ENCODE assay signal across 8 mouse cellular contexts in genomic region chr17:27151411-27151810, GRCm38 (mm10). TPM values are rescaled to one million over a fixed set of nuclear protein-coding genes. Genes with fewer than 3 reads are reported as not detected.
DNase-seq lines count a peak whose midpoint lies in the region; ATAC-seq and TF ChIP-seq lines count a peak whose summit lies in the region.
"Had no signal": no experiment of that assay in that cellular context is flagged by ENCODE, and none has a peak within 500 bp of the region (broad histone marks: within the 10 kb centered on the region; RNA-seq: fewer than 3 reads in every experiment).

No protein-coding gene starts in this region.

- H3K9me3 ChIP-seq in kidney, postnatal 0 days (replicated peaks; ENCODE audit: low read length) = no peaks in the 10 kb centered on the region
- H3K9me3 ChIP-seq: lung, embryonic 15.5 days had no signal

- peak; percentile 65 for TF ChIP-seq CTCF in kidney, postnatal 0 days (IDR thresholded peaks at IDR 0.05; ENCODE audit: low read depth)

- no peaks in the 10 kb centered on the region for H3K27me3 ChIP-seq in kidney, postnatal 0 days (ENCODE audit: insufficient read depth, low read length)
- H3K27me3 ChIP-seq: lung, embryonic 15.5 days had no signal

- H3K27ac ChIP-seq in kidney, postnatal 0 days = no peak overlapping the region
- H3K27ac ChIP-seq: lung, embryonic 15.5 days had no signal

- H3K36me3 ChIP-seq in kidney, postnatal 0 days (ENCODE audit: insufficient read depth, low read length) = no peaks in the 10 kb centered on the region
- H3K36me3 ChIP-seq: lung, embryonic 15.5 days had no signal

- peak; percentile 49 for DNase-seq in kidney, postnatal 0 days (ENCODE audit: low spot score)
- DNase-seq in kidney, adult 18-20 months = no peak
- DNase-seq in CD8-positive naive resting alpha-beta T cell, adult 2 months (ENCODE audit: low read depth in 2 of 2, low spot score in 2 of 2) = peak; percentile 19 to 22
- DNase-seq in ZHBTc4 (ENCODE audit: low read depth, low spot score) = peak; percentile 73
- no peak for DNase-seq in gastrocnemius, postnatal 25 days
- no peak for DNase-seq in left cerebral cortex, adult 8-10 months (ENCODE audit: low spot score in 2 of 2)

- no peak overlapping the region for H3K9ac ChIP-seq in kidney, postnatal 0 days (ENCODE audit: low read depth, low read length)
- H3K9ac ChIP-seq: lung, embryonic 15.5 days had no signal

- no peak for ATAC-seq in kidney, postnatal 0 days (replicated peaks; ENCODE audit: low FRiP score, low read depth)
- ATAC-seq in neutrophil, adult 5-6 weeks (ENCODE audit: extremely low read depth, insufficient number of reproducible peaks, low FRiP score, poor library complexity, severe bottlenecking) = peak; percentile 18; the same call in 1 of the 2 replicates

- 74% methylated on average over 8 of the region's 8 CpGs for WGBS in kidney, postnatal 0 days

- H3K4me3 ChIP-seq in kidney, postnatal 0 days (replicated peaks; ENCODE audit: low read depth, low read length) = no peak overlapping the region
- H3K4me3 ChIP-seq: lung, embryonic 15.5 days had no signal

- no peak overlapping the region for H3K4me2 ChIP-seq in kidney, postnatal 0 days (ENCODE audit: low read length)
- H3K4me2 ChIP-seq: lung, embryonic 15.5 days had no signal

- H3K4me1 ChIP-seq in kidney, postnatal 0 days (replicated peaks; ENCODE audit: insufficient read depth, low read length) = 0 out of 2 replicates have a peak, but pooled peaks cover 5% of the 10 kb centered on the region

RNA-seq across cellular contexts. Expression of gene Ip6k3, which starts 16.2 kb away (rescaled TPM):
- 0.18 and 0.43 TPM in 2 replicates for polyA plus RNA-seq in kidney, postnatal 0 days (2015; fragmentation: Nextera tagmentation; extraction: Ambion mirVana)
- 0.37 TPM in 1 of 2 replicates, not detected in the other for total RNA-seq in neutrophil, adult 5-6 weeks (2017)
- total RNA-seq in gastrocnemius, postnatal 25 days (2021) = 10 to 100 TPM; 73.4 to 94.9 TPM
- total RNA-seq in left cerebral cortex, adult 8-10 months (2022) = 1 to 10 TPM in 3 of 4 experiments, under 1 TPM in 1; 0.74 to 2.6 (median 1.6) TPM

RNA-seq across cellular contexts. Expression of gene Uqcc2, which starts 17.7 kb away (rescaled TPM):
- 286 and 315 TPM in 2 replicates for polyA plus RNA-seq in kidney, postnatal 0 days (2015; fragmentation: Nextera tagmentation; extraction: Ambion mirVana)
- total RNA-seq in neutrophil, adult 5-6 weeks (2017) = 32.9 and 33.4 TPM in 2 replicates
- 100 to 1,000 TPM; 356 to 366 TPM for total RNA-seq in gastrocnemius, postnatal 25 days (2021)
- total RNA-seq in left cerebral cortex, adult 8-10 months (2022) = 100 to 1,000 TPM; 226 to 249 (median 237) TPM

RNA-seq across cellular contexts. Expression of gene Lemd2, which starts 52.9 kb away (rescaled TPM):
- 14.0 and 18.0 TPM in 2 replicates for polyA plus RNA-seq in kidney, postnatal 0 days (2015; fragmentation: Nextera tagmentation; extraction: Ambion mirVana)
- total RNA-seq in neutrophil, adult 5-6 weeks (2017) = 64.4 and 69.6 TPM in 2 replicates
- 10 to 100 TPM; 18.0 to 21.8 TPM for total RNA-seq in gastrocnemius, postnatal 25 days (2021)
- total RNA-seq in left cerebral cortex, adult 8-10 months (2022) = 10 to 100 TPM; 39.0 to 44.9 (median 42.9) TPM

Comparison
In these comparisons a context has a peak if more than half of its experiments do, and no peak if none do; other contexts are left out.
1. DNase-seq: peak in kidney, postnatal 0 days (single experiment), CD8-positive naive resting alpha-beta T cell, adult 2 months (2 of 2) and ZHBTc4 (single experiment); none in kidney, adult 18-20 months (single experiment), gastrocnemius, postnatal 25 days (single experiment) and left cerebral cortex, adult 8-10 months (0 of 2).
2. RNA of gene Ip6k3, which starts 16.2 kb away (total RNA-seq): 73.4 to 94.9 TPM in gastrocnemius, postnatal 25 days; 0.74 to 2.6 TPM in left cerebral cortex, adult 8-10 months and 0.37 TPM in neutrophil, adult 5-6 weeks; every median in the first group is over 10 times any median in the second.